Mouse (Mus musculus): ENCODE data around the gene Lce1m. TPM values are rescaled to one million over a fixed set of nuclear protein-coding genes. Genes with fewer than 3 reads are reported as not detected.

Gene Lce1m
- not detected for polyA plus RNA-seq (2014; fragmentation: Illumina TruSeq; extraction: RNeasy Lipid Tissue Mini Kit (QIAGEN cat#74804); ENCODE audit: low read depth, low replicate concordance)

DNA sequence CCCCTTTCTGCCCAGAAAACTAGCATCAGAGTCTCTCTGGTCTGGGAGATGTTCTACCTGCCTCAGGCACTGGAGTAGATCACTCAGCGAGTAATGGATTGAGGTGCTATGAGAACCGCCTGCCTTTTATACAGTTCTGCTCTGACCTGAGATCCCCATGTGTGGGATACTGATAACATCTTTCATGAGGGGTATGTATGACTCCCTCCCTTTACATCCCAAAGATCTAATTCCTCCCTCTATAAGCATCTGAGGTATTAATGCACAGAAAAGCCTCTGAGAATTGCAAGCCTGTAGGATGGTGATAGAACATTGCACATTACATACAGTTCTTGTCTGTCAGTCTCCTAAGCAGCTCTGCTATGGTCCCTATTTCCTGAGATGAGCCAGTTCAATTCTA lies at the start of gene Lce1m:
TSS of gene Lce1m (minus strand) at position 101 of the 400 bp plus-strand sequence.

DNA sequence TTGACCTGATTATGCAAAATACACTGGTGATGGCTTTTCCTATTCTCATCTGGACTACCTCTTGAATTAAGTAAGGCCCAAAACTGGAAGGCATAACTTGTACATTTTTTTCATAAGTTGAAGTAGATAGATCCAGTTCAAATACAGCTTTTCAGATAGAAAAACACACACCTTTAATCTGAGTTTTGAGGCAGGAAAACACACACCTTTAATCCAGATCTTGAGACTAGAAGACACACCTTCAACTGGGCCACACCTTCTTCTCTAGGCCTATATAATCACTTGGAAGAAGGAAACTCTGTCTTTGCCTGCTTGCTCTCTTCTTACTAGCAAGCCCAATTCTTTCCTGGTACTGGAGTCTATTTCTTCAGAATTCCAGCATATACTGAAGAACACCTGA lies 49.7 kb upstream of the Lce1m start, which contains the start of gene Gm4858:
TSS of gene Gm4858 (plus strand) at position 301 of the 400 bp plus-strand sequence.

DNA sequence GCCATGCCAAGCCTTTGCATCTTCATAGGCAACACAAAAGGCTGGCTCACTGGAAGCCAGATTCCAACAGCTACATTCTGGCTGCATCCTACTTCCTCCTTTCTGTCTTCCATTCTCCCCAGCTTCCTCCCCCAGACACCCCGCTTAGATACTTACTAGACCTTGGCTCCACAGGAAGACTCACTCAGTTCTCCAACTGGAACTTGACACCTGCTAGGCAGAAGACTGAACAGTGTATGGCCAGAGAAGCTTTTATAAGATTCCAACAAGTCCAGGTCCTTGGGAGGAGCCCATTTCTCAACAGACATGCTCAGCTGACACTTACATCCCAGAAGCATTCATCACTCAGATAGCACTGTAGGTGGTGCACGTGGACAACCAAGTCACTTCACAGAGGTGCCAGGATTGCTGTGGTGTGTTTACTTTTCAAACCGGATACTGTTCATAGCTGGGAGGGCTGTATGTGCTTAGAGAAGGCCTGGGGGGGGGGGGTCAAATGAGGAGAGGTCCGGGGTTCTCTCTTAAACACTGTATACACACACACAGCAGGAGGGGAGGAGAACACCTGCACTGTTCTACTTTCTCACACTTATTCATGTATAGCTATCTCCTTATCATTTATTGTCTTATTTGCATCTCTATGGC lies 3.3 kb downstream of the Lce1m start, which contains the start of gene Crct1:
TSS of gene Crct1 (minus strand) at position 228 of the 645 bp plus-strand sequence.

DNA sequence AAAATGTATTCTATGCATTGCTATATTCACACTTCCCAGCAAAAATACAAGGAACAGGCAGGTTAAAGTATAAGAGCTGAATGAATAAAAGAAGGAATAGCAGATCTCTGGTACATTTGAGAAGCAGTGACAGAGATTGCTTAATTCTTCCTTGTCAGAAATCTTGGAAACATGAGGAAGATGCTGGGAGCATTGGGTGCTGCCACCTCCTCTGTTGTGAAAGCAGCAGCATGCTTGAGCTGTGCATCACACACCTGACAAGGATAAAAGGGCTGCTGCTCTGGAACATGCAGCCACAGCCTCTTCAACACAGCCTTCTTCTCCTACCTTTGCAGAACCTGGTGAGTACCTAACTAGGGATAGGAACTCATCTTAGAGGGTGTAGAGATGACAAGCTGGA lies 26.9 kb downstream of the Lce1m start, which contains the start of gene Lce3f:
TSS of gene Lce3f (plus strand) at position 301 of the 400 bp plus-strand sequence.

Other genes starting within 250 kb of the Lce1m start
- not detected for gene Lce1i, start 240.2 kb downstream of the Lce1m start, polyA plus RNA-seq (2014; fragmentation: Illumina TruSeq; extraction: RNeasy Lipid Tissue Mini Kit (QIAGEN cat#74804); ENCODE audit: low read depth, low replicate concordance)
- not detected for gene Lce1j, start 228.5 kb downstream of the Lce1m start, polyA plus RNA-seq (2014; fragmentation: Illumina TruSeq; extraction: RNeasy Lipid Tissue Mini Kit (QIAGEN cat#74804); ENCODE audit: low read depth, low replicate concordance)
- not detected for gene Lce1k, start 211.2 kb downstream of the Lce1m start, polyA plus RNA-seq (2014; fragmentation: Illumina TruSeq; extraction: RNeasy Lipid Tissue Mini Kit (QIAGEN cat#74804); ENCODE audit: low read depth, low replicate concordance)
- gene Kprp, start 191.8 kb downstream of the Lce1m start, polyA plus RNA-seq (2014; fragmentation: Illumina TruSeq; extraction: RNeasy Lipid Tissue Mini Kit (QIAGEN cat#74804); ENCODE audit: low read depth, low replicate concordance): not detected
- gene Lce1l, start 167.8 kb downstream of the Lce1m start, polyA plus RNA-seq (2014; fragmentation: Illumina TruSeq; extraction: RNeasy Lipid Tissue Mini Kit (QIAGEN cat#74804); ENCODE audit: low read depth, low replicate concordance): not detected
- gene 2310050C09Rik, start 148.8 kb downstream of the Lce1m start, polyA plus RNA-seq (2014; fragmentation: Illumina TruSeq; extraction: RNeasy Lipid Tissue Mini Kit (QIAGEN cat#74804); ENCODE audit: low read depth, low replicate concordance): not detected
- gene Lce3a, start 92.8 kb downstream of the Lce1m start, polyA plus RNA-seq (2014; fragmentation: Illumina TruSeq; extraction: RNeasy Lipid Tissue Mini Kit (QIAGEN cat#74804); ENCODE audit: low read depth, low replicate concordance): not detected
- not detected for gene Lce3b, start 86.1 kb downstream of the Lce1m start, polyA plus RNA-seq (2014; fragmentation: Illumina TruSeq; extraction: RNeasy Lipid Tissue Mini Kit (QIAGEN cat#74804); ENCODE audit: low read depth, low replicate concordance)
- not detected for gene Lce3c, start 74.6 kb downstream of the Lce1m start, polyA plus RNA-seq (2014; fragmentation: Illumina TruSeq; extraction: RNeasy Lipid Tissue Mini Kit (QIAGEN cat#74804); ENCODE audit: low read depth, low replicate concordance)
- not detected for gene Lce3d, start 61.7 kb downstream of the Lce1m start, polyA plus RNA-seq (2014; fragmentation: Illumina TruSeq; extraction: RNeasy Lipid Tissue Mini Kit (QIAGEN cat#74804); ENCODE audit: low read depth, low replicate concordance)
- gene Lce3e, start 52.0 kb downstream of the Lce1m start, polyA plus RNA-seq (2014; fragmentation: Illumina TruSeq; extraction: RNeasy Lipid Tissue Mini Kit (QIAGEN cat#74804); ENCODE audit: low read depth, low replicate concordance): not detected
- not detected for gene Lce3f, start 26.8 kb downstream of the Lce1m start, polyA plus RNA-seq (2014; fragmentation: Illumina TruSeq; extraction: RNeasy Lipid Tissue Mini Kit (QIAGEN cat#74804); ENCODE audit: low read depth, low replicate concordance)
- gene Crct1, start 3.4 kb downstream of the Lce1m start, polyA plus RNA-seq (2014; fragmentation: Illumina TruSeq; extraction: RNeasy Lipid Tissue Mini Kit (QIAGEN cat#74804); ENCODE audit: low read depth, low replicate concordance): not detected
- gene Gm4858, start 49.8 kb upstream of the Lce1m start, polyA plus RNA-seq (2014; fragmentation: Illumina TruSeq; extraction: RNeasy Lipid Tissue Mini Kit (QIAGEN cat#74804); ENCODE audit: low read depth, low replicate concordance): not detected
- not detected for gene Crnn, start 125.7 kb upstream of the Lce1m start, polyA plus RNA-seq (2014; fragmentation: Illumina TruSeq; extraction: RNeasy Lipid Tissue Mini Kit (QIAGEN cat#74804); ENCODE audit: low read depth, low replicate concordance)
- not detected for gene Flg2, start 178.2 kb upstream of the Lce1m start, polyA plus RNA-seq (2014; fragmentation: Illumina TruSeq; extraction: RNeasy Lipid Tissue Mini Kit (QIAGEN cat#74804); ENCODE audit: low read depth, low replicate concordance)